Mouse (Mus musculus): Measurements from ENCODE around the gene Ankrd2.
A peak's percentile ranks its signal among the peaks of the same experiment; 100 is the strongest.

The Ankrd2 gene

GRCm38 (mm10) chr19:42016251-42016650 is 19.5 kb upstream of the Ankrd2 start:
- DNase-seq (ENCODE audit: low spot score): no peak

- DNase-seq (ENCODE audit: low spot score): no peak
Observed at GRCm38 (mm10) chr19:42016840-42017239, 19.0 kb upstream of the Ankrd2 start.

- DNase-seq (ENCODE audit: low spot score): no peak
Observed at GRCm38 (mm10) chr19:42017399-42018247, 18.2 kb upstream of the Ankrd2 start.

- no peak for DNase-seq (ENCODE audit: low spot score)
Observed at GRCm38 (mm10) chr19:42019011-42019522, 16.7 kb upstream of the Ankrd2 start.

- peak; percentile 82 for DNase-seq (ENCODE audit: low spot score)
Observed at GRCm38 (mm10) chr19:42021681-42022541, 13.9 kb upstream of the Ankrd2 start.

GRCm38 (mm10) chr19:42022542-42022848 is 13.3 kb upstream of the Ankrd2 start:
- DNase-seq (ENCODE audit: low spot score): no peak

- peak; percentile 87 for DNase-seq (ENCODE audit: low spot score)
Observed at GRCm38 (mm10) chr19:42026158-42026557, 9.6 kb upstream of the Ankrd2 start.

GRCm38 (mm10) chr19:42031112-42031511 is 4.7 kb upstream of the Ankrd2 start:
- no peak for DNase-seq (ENCODE audit: low spot score)

- DNase-seq (ENCODE audit: low spot score): no peak
Observed at GRCm38 (mm10) chr19:42033611-42034010, 2.2 kb upstream of the Ankrd2 start.

GRCm38 (mm10) chr19:42034146-42034775 is 1.5 kb upstream of the Ankrd2 start:
- DNase-seq (ENCODE audit: low spot score): no peak

GRCm38 (mm10) chr19:42034881-42035455 is 832 bp upstream of the Ankrd2 start:
- no peak for DNase-seq (ENCODE audit: low spot score)

GRCm38 (mm10) chr19:42036357-42036756 is 557 bp downstream of the Ankrd2 start:
- DNase-seq (ENCODE audit: low spot score): no peak

- DNase-seq (ENCODE audit: low spot score): no peak
Observed at GRCm38 (mm10) chr19:42037167-42037702, 1.4 kb downstream of the Ankrd2 start.

- DNase-seq (ENCODE audit: low spot score): no peak
Observed at GRCm38 (mm10) chr19:42038310-42038709, 2.5 kb downstream of the Ankrd2 start.

- DNase-seq (ENCODE audit: low spot score): no peak
Observed at GRCm38 (mm10) chr19:42043988-42044387, 8.2 kb downstream of the Ankrd2 start.

- DNase-seq (ENCODE audit: low spot score): peak; percentile 86
Observed at GRCm38 (mm10) chr19:42045269-42046102, 9.7 kb downstream of the Ankrd2 start, which contains the start of gene Hoga1. Gene Hoga1 (plus strand): TSS chr19:42045610.

- no peak for DNase-seq (ENCODE audit: low spot score)
Observed at GRCm38 (mm10) chr19:42050251-42050650, 14.5 kb downstream of the Ankrd2 start.

- DNase-seq (ENCODE audit: low spot score): no peak
Observed at GRCm38 (mm10) chr19:42051351-42051750, 15.6 kb downstream of the Ankrd2 start.

- no peak for DNase-seq (ENCODE audit: low spot score)
Observed at GRCm38 (mm10) chr19:42051948-42052347, 16.1 kb downstream of the Ankrd2 start, which contains the start of gene 4933411K16Rik. Gene 4933411K16Rik (plus strand): TSS chr19:42052248.

- DNase-seq (ENCODE audit: low spot score): peak; percentile 70
Observed at GRCm38 (mm10) chr19:42054255-42054654, 18.5 kb downstream of the Ankrd2 start.

- DNase-seq (ENCODE audit: low spot score): no peak
Observed at GRCm38 (mm10) chr19:42055881-42056280, 20.1 kb downstream of the Ankrd2 start.
